Mouse (Mus musculus) hindbrain, embryonic 12.5 days (tissue): ENCODE data around the gene Hpgd. TPM values are rescaled to one million over a fixed set of nuclear protein-coding genes. Genes with fewer than 3 reads are reported as not detected.

Experiments used
- ATAC-seq: fragments of 200-750 bp; cut with Nextera tagmentation; 2 replicates; pipeline ENCODE4 v1.8.0; 2017; ENCODE audit warnings: moderate TSS enrichment; ENCODE audit not compliant: low FRiP score
- H3K27ac ChIP-seq: fragments of 300-500 bp; sonication (generic); 2 replicates; pipeline ENCODE4 v1.5.1; 2016; ENCODE audit warnings: mild to moderate bottlenecking
- H3K27me3 ChIP-seq: fragments of 300-500 bp; sonication (generic); 2 replicates; pipeline ENCODE4 v1.6.1; 2016; ENCODE audit warnings: mild to moderate bottlenecking
- H3K36me3 ChIP-seq: fragments of 300-500 bp; sonication (generic); 2 replicates; pipeline ENCODE4 v1.6.1; 2016; ENCODE audit warnings: mild to moderate bottlenecking
- H3K4me1 ChIP-seq: fragments of 300-500 bp; sonication (generic); 2 replicates; pipeline ENCODE4 v1.6.1; 2016
- H3K4me2 ChIP-seq: fragments of 300-500 bp; sonication (generic); replicated peaks from 2 replicates; pipeline ENCODE4 v1.6.1; 2016; ENCODE audit warnings: mild to moderate bottlenecking
- H3K4me3 ChIP-seq: fragments of 300-500 bp; sonication (generic); 2 replicates; pipeline ENCODE4 v1.5.1; 2016; ENCODE audit warnings: mild to moderate bottlenecking
- H3K9ac ChIP-seq: fragments of 300-500 bp; sonication (generic); 2 replicates; pipeline ENCODE4 v1.6.1; 2016; ENCODE audit warnings: mild to moderate bottlenecking, moderate library complexity
- H3K9me3 ChIP-seq: fragments of 300-500 bp; sonication (generic); replicated peaks from 2 replicates; pipeline ENCODE4 v1.6.1; 2016; ENCODE audit warnings: mild to moderate bottlenecking
- WGBS: fragments of 180-500 bp; shearing (Covaris S2); methylation state at CpG from one replicate; pipeline ENCODE4 v1.1.7; 2016; 5-methylcytosine and 5-hydroxymethylcytosine counted together
- polyA plus RNA-seq: library from polyadenylated mRNA; unstranded; fragments of >200 nt; fragmentation: Nextera tagmentation; extraction: Ambion mirVana; gene quantifications from 2 replicates; pipeline ENCODE4 v1.2.1, GENCODE M21; 2016

Hpgd gene
- polyA plus RNA-seq, 1 experiment from 2014 or later: 22.7 TPM

DNA sequence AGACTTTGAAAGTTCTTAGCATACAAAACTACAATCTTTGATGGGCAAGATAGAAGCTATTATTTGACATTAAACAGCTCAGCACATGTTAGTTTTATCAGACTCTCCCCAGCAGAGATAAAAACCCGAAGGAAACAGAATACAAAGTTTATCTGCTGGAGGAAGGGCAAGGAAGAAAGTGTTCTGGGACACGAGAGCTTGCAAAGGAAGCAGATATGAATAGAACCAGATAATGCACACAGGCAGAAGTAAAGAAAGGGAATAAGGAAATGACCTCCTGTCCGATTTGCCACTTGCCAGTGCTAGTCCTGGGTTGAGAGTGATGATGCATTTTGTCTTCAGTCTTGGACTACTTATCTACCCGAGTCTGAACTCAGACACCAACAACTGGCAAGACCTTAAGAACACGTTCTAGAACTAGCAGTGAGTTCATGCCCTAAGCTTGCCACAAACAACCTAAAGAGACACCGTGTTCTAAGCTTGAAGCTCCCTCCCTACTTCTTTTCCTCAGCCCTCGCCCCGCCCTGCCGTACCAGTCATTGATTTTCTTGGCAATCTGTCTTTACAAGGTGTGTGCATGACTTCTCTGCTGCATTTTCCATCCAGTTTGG lies 41.1 kb downstream of the Hpgd start:
- 83% methylated on average over 9 of the region's 9 CpGs for WGBS
- H3K9me3 ChIP-seq: no peaks in the 10 kb centered on the region

DNA sequence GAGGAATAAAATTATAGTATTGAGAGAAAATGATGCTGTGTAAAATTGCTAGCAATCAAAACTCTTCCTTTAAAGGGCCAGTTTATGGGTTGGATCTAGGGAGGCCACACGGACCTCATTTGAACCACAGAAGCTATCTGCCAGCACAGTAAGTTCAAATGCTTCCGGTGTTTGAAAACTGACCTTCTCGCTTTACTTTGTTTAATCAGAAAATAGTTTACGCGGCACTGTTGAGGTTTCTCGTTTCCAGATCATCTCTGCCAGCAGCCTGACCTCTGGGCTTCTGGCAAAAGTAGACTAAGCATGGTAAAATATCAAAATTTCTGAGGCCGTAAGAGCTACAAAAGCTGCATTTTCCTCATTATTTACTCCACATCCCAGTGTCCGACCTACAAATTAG lies 42.4 kb downstream of the Hpgd start:
- H3K27ac ChIP-seq: no peak overlapping the region
- ATAC-seq: no peak
- H3K4me1 ChIP-seq: no peaks in the 10 kb centered on the region
- no peak overlapping the region for H3K4me3 ChIP-seq
- whole genome bisulfite sequencing: 86% methylated on average over 8 of the region's 8 CpGs
- no peaks in the 10 kb centered on the region for H3K9me3 ChIP-seq
- no peaks in the 10 kb centered on the region for H3K36me3 ChIP-seq
- no peaks in the 10 kb centered on the region for H3K27me3 ChIP-seq
- no peak overlapping the region for H3K4me2 ChIP-seq
- no peak overlapping the region for H3K9ac ChIP-seq

More for the DNA sequence above, 41.1 kb downstream of the Hpgd start:
- H3K36me3 ChIP-seq: no peaks in the 10 kb centered on the region
- no peaks in the 10 kb centered on the region for H3K27me3 ChIP-seq
- no peaks in the 10 kb centered on the region for H3K4me1 ChIP-seq
- no peak overlapping the region for H3K9ac ChIP-seq
- H3K4me3 ChIP-seq: no peak overlapping the region
- H3K4me2 ChIP-seq: no peak overlapping the region
- H3K27ac ChIP-seq: no peak overlapping the region
- no peak for ATAC-seq

DNA sequence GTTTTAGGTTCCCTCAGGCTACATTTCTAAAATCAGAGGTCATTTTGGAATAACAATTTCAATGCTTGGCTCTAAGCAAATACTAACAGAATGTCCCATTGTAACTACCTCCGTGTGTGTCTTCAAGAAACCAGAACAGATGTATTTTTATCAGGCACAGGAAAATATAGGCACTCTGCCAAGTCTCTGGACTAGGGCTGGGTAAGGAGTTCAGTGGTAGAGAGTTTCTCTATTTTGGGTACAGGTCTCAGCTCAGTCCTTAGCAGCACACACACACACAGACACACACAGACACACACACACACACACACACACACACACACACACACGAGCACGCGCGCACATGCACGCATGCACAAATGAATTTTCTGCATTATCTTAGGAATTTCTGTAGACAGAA lies 49.1 kb downstream of the Hpgd start:
- 92% methylated on average over 6 of the region's 6 CpGs for WGBS
- ATAC-seq: no peak

DNA sequence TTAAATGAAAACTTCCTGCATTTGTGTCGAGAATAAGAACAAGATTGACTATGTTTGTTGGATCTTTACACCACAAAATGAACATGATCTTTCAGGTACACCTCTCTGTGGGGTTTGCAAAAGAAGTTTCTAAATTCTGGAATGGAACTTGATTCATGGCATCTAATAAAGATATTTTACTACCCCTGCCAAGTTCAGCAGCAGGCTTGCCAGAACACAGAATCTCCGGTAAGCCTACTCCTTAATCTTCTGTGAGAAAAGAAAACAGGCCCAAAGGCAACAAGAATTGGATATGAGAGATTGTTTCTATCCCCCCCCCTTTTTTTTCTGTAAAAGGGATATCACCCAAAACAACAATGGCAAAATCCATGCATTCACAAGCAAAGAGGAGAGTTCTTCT lies 49.6 kb downstream of the Hpgd start:
- H3K27me3 ChIP-seq: no peaks in the 10 kb centered on the region
- no peak for ATAC-seq

More for the DNA sequence above, 49.1 kb downstream of the Hpgd start:
- Histone ChIP-seq H3K9me3 (no peaks in the 10 kb centered on the region), H3K27ac (no peak overlapping the region), H3K4me1 (no peaks in the 10 kb centered on the region), H3K9ac (no peak overlapping the region), H3K27me3 (no peaks in the 10 kb centered on the region), H3K36me3 (no peaks in the 10 kb centered on the region), H3K4me2 (no peak overlapping the region), H3K4me3 (no peak overlapping the region)

DNA sequence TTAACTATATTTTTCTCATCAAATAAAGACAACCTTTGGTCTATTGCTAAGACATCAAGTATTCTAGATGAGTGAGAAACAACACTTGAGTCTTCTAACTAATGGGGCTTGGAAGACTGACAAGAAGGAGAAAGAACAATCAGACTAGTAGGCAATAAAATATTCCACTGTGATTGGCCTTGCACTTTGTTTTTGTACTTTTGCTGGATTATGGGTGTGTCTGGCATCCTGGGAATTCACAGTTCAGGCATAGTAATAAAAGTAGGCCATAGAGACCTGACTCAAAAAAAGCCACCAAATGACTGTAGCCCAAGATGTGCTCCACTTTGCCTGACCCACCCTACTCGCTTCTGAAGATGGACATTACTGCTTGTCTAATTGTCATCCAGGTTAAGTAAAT lies 50.0 kb downstream of the Hpgd start:
- no peak overlapping the region for H3K27ac ChIP-seq
- H3K4me3 ChIP-seq: no peak overlapping the region
- H3K4me1 ChIP-seq: no peaks in the 10 kb centered on the region
- 89% methylated on average over 1 of the region's 1 CpGs for WGBS
- no peaks in the 10 kb centered on the region for H3K36me3 ChIP-seq
- no peak overlapping the region for H3K9ac ChIP-seq
- no peaks in the 10 kb centered on the region for H3K9me3 ChIP-seq
- no peaks in the 10 kb centered on the region for H3K27me3 ChIP-seq
- no peak for ATAC-seq
- H3K4me2 ChIP-seq: no peak overlapping the region

More for the DNA sequence above, 49.6 kb downstream of the Hpgd start:
- H3K36me3 ChIP-seq: no peaks in the 10 kb centered on the region
- no peak overlapping the region for H3K9ac ChIP-seq
- no peak overlapping the region for H3K4me3 ChIP-seq
- H3K4me2 ChIP-seq: no peak overlapping the region
- WGBS: 90% methylated on average over 2 of the region's 2 CpGs
- no peaks in the 10 kb centered on the region for H3K9me3 ChIP-seq
- H3K4me1 ChIP-seq: no peaks in the 10 kb centered on the region
- H3K27ac ChIP-seq: no peak overlapping the region

DNA sequence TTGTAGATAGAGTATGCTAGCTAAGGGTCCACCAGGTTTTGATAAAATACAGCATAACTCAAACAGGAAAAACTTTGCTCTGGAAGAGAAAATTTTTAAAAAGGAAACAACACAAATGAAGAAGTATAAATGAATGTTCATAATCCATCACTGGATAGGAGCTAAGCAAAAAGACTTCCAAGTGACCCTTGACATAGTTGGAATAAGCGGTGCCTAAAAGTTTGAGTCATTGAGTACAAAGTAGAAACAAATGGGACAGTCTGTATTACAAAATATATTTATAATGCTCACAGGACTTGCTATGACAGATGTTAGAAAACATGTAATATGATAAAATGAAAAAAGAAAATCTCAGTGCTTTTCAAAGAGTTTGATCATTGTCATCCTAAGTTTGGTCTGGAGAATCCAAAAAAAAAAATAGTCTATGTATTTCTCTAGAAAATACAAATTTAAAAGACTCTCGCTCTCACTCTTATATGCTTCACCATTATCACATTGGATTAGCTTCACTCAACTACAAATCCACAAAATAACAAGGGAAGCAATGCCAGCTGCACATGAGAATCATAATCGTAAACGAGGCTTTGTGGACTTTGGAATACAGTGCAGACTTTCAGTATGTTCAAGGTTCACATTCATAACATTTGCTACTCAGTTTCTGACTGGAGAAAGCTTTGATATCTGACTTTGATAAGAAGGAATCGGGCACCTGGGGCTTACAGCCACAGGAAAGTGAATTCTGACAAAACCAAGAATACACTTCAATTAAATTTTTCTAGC lies 51.4 kb downstream of the Hpgd start:
- ATAC-seq: no peak
- Histone ChIP-seq H3K4me1 (no peaks in the 10 kb centered on the region), H3K4me3 (no peak overlapping the region), H3K36me3 (no peaks in the 10 kb centered on the region), H3K9ac (no peak overlapping the region), H3K9me3 (no peaks in the 10 kb centered on the region), H3K4me2 (no peak overlapping the region), H3K27ac (no peak overlapping the region), H3K27me3 (no peaks in the 10 kb centered on the region)
- 95% methylated on average over 5 of the region's 5 CpGs for WGBS

DNA sequence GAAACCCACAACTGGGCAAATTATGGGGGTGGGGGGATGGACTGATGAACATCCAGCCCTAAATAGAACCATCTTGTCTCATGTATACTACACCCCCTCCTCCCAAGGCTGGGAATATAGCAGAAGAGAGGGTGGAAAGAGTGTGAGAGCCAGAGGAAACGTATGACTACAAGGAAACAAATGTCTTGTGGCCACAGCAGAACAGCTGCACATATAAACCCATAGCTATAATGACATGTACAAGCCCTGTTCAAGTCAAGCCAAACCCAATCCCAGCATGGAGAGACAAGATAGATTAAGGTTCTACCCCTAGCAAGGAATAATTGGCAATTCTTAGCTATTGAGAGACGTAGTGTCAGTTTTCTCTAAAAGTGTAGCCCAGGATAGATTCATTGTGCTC lies 68.8 kb downstream of the Hpgd start:
- Histone ChIP-seq H3K27me3 (no peaks in the 10 kb centered on the region), H3K4me3 (no peak overlapping the region), H3K4me2 (no peak overlapping the region), H3K9ac (no peak overlapping the region), H3K4me1 (no peaks in the 10 kb centered on the region), H3K36me3 (no peaks in the 10 kb centered on the region), H3K27ac (no peak overlapping the region), H3K9me3 (no peaks in the 10 kb centered on the region)
- no peak for ATAC-seq
- 80% methylated on average over 2 of the region's 2 CpGs for WGBS
